Mouse (Mus musculus) limb, embryonic 15.5 days (tissue): ENCODE measurements around the gene Sox18. TPM values are rescaled to one million over a fixed set of nuclear protein-coding genes. Genes with fewer than 3 reads are reported as not detected.

ENCODE experiments used
- ATAC-seq: fragments of 200-750 bp; cut with Nextera tagmentation; 2 replicates; pipeline ENCODE4 v1.8.0; 2017; ENCODE audit warnings: low read depth, moderate TSS enrichment; ENCODE audit not compliant: insufficient number of reproducible peaks, low FRiP score, low TSS enrichment
- H3K27ac ChIP-seq: fragments of 300-500 bp; sonication (generic); 2 replicates; pipeline ENCODE4 v1.5.1; 2015; ENCODE audit warnings: moderate library complexity, mild to moderate bottlenecking, inconsistent platforms
- H3K27me3 ChIP-seq: fragments of 300-500 bp; sonication (generic); 2 replicates; pipeline ENCODE4 v1.6.1; 2015; ENCODE audit warnings: inconsistent platforms
- H3K36me3 ChIP-seq: fragments of 300-500 bp; sonication (generic); 2 replicates; pipeline ENCODE4 v1.6.1; 2015; ENCODE audit warnings: inconsistent platforms
- H3K4me1 ChIP-seq: fragments of 300-500 bp; sonication (generic); 2 replicates; pipeline ENCODE4 v1.6.1; 2015; ENCODE audit warnings: inconsistent platforms
- H3K4me2 ChIP-seq: fragments of 300-500 bp; sonication (generic); 2 replicates; pipeline ENCODE4 v1.6.1; 2015; ENCODE audit warnings: mild to moderate bottlenecking, inconsistent platforms
- H3K4me3 ChIP-seq: fragments of 300-500 bp; sonication (generic); 2 replicates; pipeline ENCODE4 v1.5.1; 2015; ENCODE audit warnings: mild to moderate bottlenecking, inconsistent platforms
- H3K9ac ChIP-seq: fragments of 300-500 bp; sonication (generic); 2 replicates; pipeline ENCODE4 v1.6.1; 2015; ENCODE audit warnings: inconsistent platforms
- H3K9me3 ChIP-seq: fragments of 300-500 bp; sonication (generic); 2 replicates; pipeline ENCODE4 v1.6.1; 2016; ENCODE audit warnings: inconsistent platforms
- WGBS: fragments of 180-500 bp; shearing (Covaris S2); methylation state at CpG from one replicate; pipeline ENCODE4 v1.1.7; 2015; 5-methylcytosine and 5-hydroxymethylcytosine counted together
- polyA plus RNA-seq: library from polyadenylated mRNA; unstranded; fragments of >200 nt; fragmentation: Nextera tagmentation; extraction: Ambion mirVana; gene quantifications from 2 replicates; pipeline ENCODE4 v1.2.1, GENCODE M21; 2015

Sox18 gene
- polyA plus RNA-seq, 1 experiment from 2014 or later, result 38.7 TPM

- Histone ChIP-seq H3K36me3 (peaks cover 72% of the 10 kb centered on the region), H3K9ac (no peak overlapping the region), H3K27ac (no peak overlapping the region), H3K27me3 (no peaks in the 10 kb centered on the region), H3K9me3 (no peaks in the 10 kb centered on the region), H3K4me1 (no peaks in the 10 kb centered on the region), H3K4me3 (no peak overlapping the region), H3K4me2 (no peak overlapping the region)
- 91% methylated on average over 2 of the region's 2 CpGs for WGBS
- no peak for ATAC-seq
Measured at GRCm38 (mm10) chr2:181644361-181644760, 27.1 kb downstream of the Sox18 start.

- 84% methylated on average over 3 of the region's 3 CpGs for WGBS
- Histone ChIP-seq H3K27ac (no peak overlapping the region), H3K4me1 (no peaks in the 10 kb centered on the region), H3K4me2 (no peak overlapping the region), H3K36me3 (peaks cover 73% of the 10 kb centered on the region), H3K9me3 (no peaks in the 10 kb centered on the region), H3K4me3 (no peak overlapping the region), H3K9ac (no peak overlapping the region), H3K27me3 (no peaks in the 10 kb centered on the region)
- no peak for ATAC-seq
Measured at GRCm38 (mm10) chr2:181635865-181636264, 35.6 kb downstream of the Sox18 start.

GRCm38 (mm10) chr2:181632624-181633023 is 38.8 kb downstream of the Sox18 start:
- Histone ChIP-seq H3K4me2 (no peak overlapping the region), H3K27ac (no peak overlapping the region), H3K27me3 (no peaks in the 10 kb centered on the region), H3K9me3 (no peaks in the 10 kb centered on the region), H3K36me3 (peaks cover 65% of the 10 kb centered on the region), H3K9ac (no peak overlapping the region), H3K4me3 (no peak overlapping the region), H3K4me1 (no peaks in the 10 kb centered on the region)
- no peak for ATAC-seq
- WGBS, result 91% methylated on average over 6 of the region's 6 CpGs

DNA sequence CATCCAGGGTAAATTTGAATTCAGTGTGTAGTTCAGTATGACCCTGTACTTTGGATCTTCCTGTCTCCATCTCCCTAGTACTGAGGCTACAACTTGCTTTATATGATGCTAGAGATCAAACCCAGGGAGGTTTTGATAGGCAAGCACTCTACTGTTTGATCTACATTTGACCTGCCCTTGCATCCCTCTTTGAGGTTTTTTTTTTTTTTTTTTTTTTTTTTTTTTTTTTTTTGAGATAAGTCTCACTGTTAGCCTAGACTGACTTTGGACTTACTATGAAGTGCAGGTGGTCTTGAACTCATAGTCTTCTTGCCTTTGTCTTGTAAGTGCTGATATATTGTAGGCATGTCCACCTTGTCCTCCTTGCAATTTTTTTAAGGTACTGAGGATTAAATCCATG is 43.0 kb downstream of the Sox18 start:
- Histone ChIP-seq H3K4me1 (no peaks in the 10 kb centered on the region), H3K36me3 (peaks cover 49% of the 10 kb centered on the region), H3K9me3 (no peaks in the 10 kb centered on the region), H3K4me3 (no peak overlapping the region), H3K27me3 (no peaks in the 10 kb centered on the region), H3K4me2 (no peak overlapping the region), H3K9ac (no peak overlapping the region), H3K27ac (no peak overlapping the region)
- ATAC-seq, result no peak

GRCm38 (mm10) chr2:181623401-181623800 is 48.0 kb downstream of the Sox18 start:
- Histone ChIP-seq H3K27ac (no peak overlapping the region), H3K4me3 (no peak overlapping the region), H3K4me2 (no peak overlapping the region), H3K9me3 (no peaks in the 10 kb centered on the region), H3K4me1 (no peaks in the 10 kb centered on the region), H3K9ac (no peak overlapping the region), H3K27me3 (no peaks in the 10 kb centered on the region), H3K36me3 (peaks cover 64% of the 10 kb centered on the region)
- ATAC-seq, result no peak

Other genes with a start within 250 kb of the Sox18 start
- 4.2 and 4.8 TPM in 2 replicates for gene Zbtb46, start 212.2 kb downstream of the Sox18 start, polyA plus RNA-seq
- 0.12 and 0.13 TPM in 2 replicates for gene Abhd16b, start 178.4 kb downstream of the Sox18 start, polyA plus RNA-seq
- gene Tpd52l2, start 174.5 kb downstream of the Sox18 start, polyA plus RNA-seq, result 155 and 159 TPM in 2 replicates
- gene Dnajc5, start 151.2 kb downstream of the Sox18 start, polyA plus RNA-seq, result 89.3 and 89.5 TPM in 2 replicates
- gene Uckl1, start 86.7 kb downstream of the Sox18 start, polyA plus RNA-seq, result 44.7 and 52.6 TPM in 2 replicates
- 63.3 and 63.7 TPM in 2 replicates for gene Prpf6, start 79.8 kb downstream of the Sox18 start, polyA plus RNA-seq
- gene Zfp512b, start 78.8 kb downstream of the Sox18 start, polyA plus RNA-seq, result 43.8 and 53.4 TPM in 2 replicates
- gene Samd10, start 72.4 kb downstream of the Sox18 start, polyA plus RNA-seq, result 11.0 TPM in 2 replicates
- gene Gm29797, start 14.6 kb downstream of the Sox18 start, polyA plus RNA-seq, result not detected in 2 replicates
- 19.5 and 21.8 TPM in 2 replicates for gene Tcea2, start 8.7 kb upstream of the Sox18 start, polyA plus RNA-seq
- 72.9 and 84.0 TPM in 2 replicates for gene Rgs19, start 22.3 kb upstream of the Sox18 start, polyA plus RNA-seq
- not detected in 2 replicates for gene Lkaaear1, start 26.8 kb upstream of the Sox18 start, polyA plus RNA-seq
- gene Oprl1, start 43.4 kb upstream of the Sox18 start, polyA plus RNA-seq, result 0.38 and 0.54 TPM in 2 replicates
- not detected in 2 replicates for gene Myt1, start 91.7 kb upstream of the Sox18 start, polyA plus RNA-seq
- 30.5 and 32.9 TPM in 2 replicates for gene Pcmtd2, start 166.2 kb upstream of the Sox18 start, polyA plus RNA-seq
- gene Polr3k, start 192.7 kb upstream of the Sox18 start, polyA plus RNA-seq, result 59.5 and 67.0 TPM in 2 replicates